Mouse (Mus musculus): Measurements from ENCODE around the gene Olfr18. TPM values are rescaled to one million over a fixed set of nuclear protein-coding genes. Genes with fewer than 3 reads are reported as not detected.
"Not testable (repeated sequence)": the region's sequence is repeated elsewhere in the genome, so short reads cannot be mapped to it uniquely, and the experiment has no call there.

The Olfr18 gene
- not detected for total RNA-seq (2022)

DNA sequence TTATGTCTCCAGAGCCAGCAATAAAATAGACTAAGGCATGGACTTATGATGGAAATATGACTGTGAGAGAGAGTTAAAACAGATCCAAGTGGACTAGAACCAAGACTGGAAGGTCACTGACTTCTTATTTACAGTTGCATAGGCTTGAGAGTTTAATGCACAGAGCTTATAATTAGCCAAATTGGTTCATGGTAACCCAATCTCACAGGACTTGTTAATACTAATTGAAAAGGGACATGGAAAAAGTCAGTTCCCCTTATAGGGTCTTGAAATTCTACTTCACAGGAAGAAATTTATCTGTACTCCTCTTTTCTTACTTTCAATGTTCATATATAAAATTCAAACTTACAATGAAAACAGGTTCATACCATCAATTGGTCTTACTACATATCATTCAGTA is at the start of gene Olfr18:
Olfr18 (minus strand) TSS at position 101 of the 400 bp plus-strand sequence.
- DNase-seq = no peak

DNA sequence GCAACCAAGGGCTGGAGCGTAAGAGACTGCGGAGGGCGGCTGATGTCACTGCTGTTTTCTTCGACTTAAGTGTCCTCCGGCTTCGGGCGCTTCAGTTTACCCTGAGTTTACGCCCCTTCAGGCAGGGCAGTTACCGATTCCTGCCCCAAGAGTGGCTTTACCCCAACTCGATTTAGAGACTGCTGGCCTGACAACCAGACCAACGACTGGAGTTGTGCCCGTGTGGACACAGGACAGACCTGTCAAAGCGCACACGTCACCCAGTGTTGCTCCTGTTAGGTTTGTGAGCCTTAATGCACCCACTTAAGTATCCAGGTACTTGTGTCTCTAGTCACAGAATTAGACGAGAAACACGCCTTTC is 49.4 kb upstream of the Olfr18 start:
- DNase-seq = no peak

- peak; percentile 74 for DNase-seq
Observed at GRCm38 (mm10) chr9:20384532-20385342, 48.8 kb upstream of the Olfr18 start, which contains the start of gene Zfp560. TSS of gene Zfp560 (minus strand) at chr9:20385177.

DNA sequence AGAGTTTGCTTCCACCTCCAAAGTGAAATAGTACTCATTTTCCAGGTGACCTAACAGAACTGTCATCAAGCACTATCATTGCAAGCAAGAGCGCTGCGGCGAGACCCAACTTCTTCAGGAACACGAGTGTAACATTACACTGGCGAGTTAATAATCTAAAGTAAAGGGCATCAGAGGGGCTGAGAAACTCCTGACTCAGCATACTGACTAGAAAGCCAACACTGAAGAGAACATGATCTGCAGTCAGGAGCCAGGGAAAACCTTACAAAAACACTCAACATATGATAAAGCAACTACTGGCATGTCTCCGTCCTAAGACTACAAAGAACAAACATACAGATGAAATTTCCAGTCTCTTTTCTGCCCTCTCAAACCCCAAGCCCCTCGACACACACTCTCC is 47.8 kb upstream of the Olfr18 start:
- DNase-seq = no peak

- no peak for DNase-seq
Observed at GRCm38 (mm10) chr9:20374712-20375111, 38.8 kb upstream of the Olfr18 start.

DNA sequence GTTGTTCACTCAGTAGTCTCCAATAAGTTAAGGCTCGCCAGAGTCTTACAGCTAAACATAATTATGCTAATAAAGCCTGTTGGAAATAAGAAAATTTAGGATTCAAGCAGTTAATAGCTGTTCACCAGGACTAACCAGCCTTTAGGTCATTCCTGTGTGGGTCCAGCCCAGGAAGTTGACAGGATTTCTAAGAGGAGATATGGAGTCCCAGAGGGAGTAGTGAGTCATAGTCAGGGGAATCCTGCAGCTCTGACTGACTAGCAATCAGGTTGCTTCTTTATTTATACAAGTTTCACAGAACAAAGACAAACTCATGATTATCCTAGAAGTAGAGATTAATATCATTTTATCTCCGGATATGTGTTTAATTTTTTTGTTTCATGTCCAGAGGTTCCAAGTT is 31.4 kb upstream of the Olfr18 start:
- no peak for DNase-seq

- DNase-seq = no peak
Observed at GRCm38 (mm10) chr9:20348501-20348900, 12.6 kb upstream of the Olfr18 start.

DNA sequence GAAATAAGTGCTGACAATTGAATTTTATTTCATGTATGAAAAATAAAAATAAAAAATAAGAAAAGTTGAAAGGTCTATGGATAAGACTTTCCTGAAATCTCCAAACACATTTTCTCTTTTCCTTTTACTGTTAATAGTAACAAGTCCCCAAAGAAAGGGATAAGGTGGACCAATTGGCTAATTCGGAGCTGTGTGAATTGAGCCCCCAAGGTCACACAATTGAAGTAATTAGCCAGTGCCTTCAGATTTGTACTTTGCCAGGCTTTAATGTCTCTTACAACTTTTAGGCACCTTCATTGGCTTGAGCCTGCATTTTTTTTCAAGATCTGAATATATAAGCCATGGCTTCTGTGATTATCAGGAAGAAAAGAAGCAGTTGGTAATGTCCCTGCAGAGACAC is 37.7 kb downstream of the Olfr18 start, which contains the start of gene Olfr873:
Olfr873 (plus strand) TSS at position 301 of the 400 bp plus-strand sequence.
- no peak for DNase-seq

DNA sequence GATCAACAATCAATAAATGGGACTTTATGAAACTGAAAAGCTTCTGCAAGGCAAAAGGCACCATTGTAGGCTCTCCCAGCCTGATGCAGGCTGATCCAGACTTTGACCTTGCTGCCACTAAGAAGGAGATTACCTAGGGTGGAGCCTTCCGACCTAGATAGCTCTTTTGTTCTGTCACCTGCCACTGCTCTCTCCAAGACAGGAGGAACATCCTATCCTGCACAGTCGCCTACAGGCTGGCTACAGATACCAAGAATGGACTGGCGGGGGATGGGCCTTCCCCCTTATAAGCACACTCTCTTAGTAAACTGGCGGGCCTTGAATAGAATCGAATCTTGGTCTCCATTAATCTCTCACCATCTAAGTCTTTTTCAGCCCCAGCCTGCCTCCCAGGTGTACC is 40.3 kb downstream of the Olfr18 start:
- not testable (repeated sequence) for DNase-seq

- DNase-seq = no peak
Observed at GRCm38 (mm10) chr9:20282051-20282450, 53.8 kb downstream of the Olfr18 start, which contains the start of gene Olfr39. TSS of gene Olfr39 (plus strand) at chr9:20282351.

Other genes with a start within 250 kb of the Olfr18 start
- gene Olfr868, start 237.5 kb downstream of the Olfr18 start, total RNA-seq (2022) = not detected
- not detected for gene Olfr869, start 207.1 kb downstream of the Olfr18 start, total RNA-seq (2022)
- gene Olfr870, start 162.0 kb downstream of the Olfr18 start, total RNA-seq (2022) = not detected
- gene Olfr871, start 123.9 kb downstream of the Olfr18 start, total RNA-seq (2022) = not detected
- not detected for gene Olfr872, start 99.0 kb downstream of the Olfr18 start, total RNA-seq (2022)
- gene Olfr39, start 53.7 kb downstream of the Olfr18 start, total RNA-seq (2022) = not detected
- not detected for gene Olfr873, start 37.6 kb downstream of the Olfr18 start, total RNA-seq (2022)
- gene Zfp560, start 49.1 kb upstream of the Olfr18 start, total RNA-seq (2022) = 10 to 100 TPM in 2 of 4 experiments, 1 to 10 TPM in 2; 7.7 to 11.3 (median 9.4) TPM
- 10 to 100 TPM; 17.2 to 31.3 (median 25.7) TPM for gene Zfp26, start 124.1 kb upstream of the Olfr18 start, total RNA-seq (2022)
- 10 to 100 TPM; 29.4 to 33.4 (median 32.1) TPM for gene Zfp426, start 156.7 kb upstream of the Olfr18 start, total RNA-seq (2022)
- gene Zfp266, start 185.3 kb upstream of the Olfr18 start, total RNA-seq (2022) = 10 to 100 TPM; 35.1 to 60.2 (median 47.2) TPM
- 10 to 100 TPM in 2 of 4 experiments, 1 to 10 TPM in 2; 5.6 to 11.6 (median 9.6) TPM for gene Zfp846, start 245.2 kb upstream of the Olfr18 start, total RNA-seq (2022)